Mouse (Mus musculus) bone marrow macrophage, adult 2 months (primary cell): ENCODE measurements around the gene Sgpp2. TPM values are rescaled to one million over a fixed set of nuclear protein-coding genes. Genes with fewer than 3 reads are reported as not detected.

Experiments
- H3K27ac ChIP-seq: 2 replicates; pipeline ENCODE4 v1.5.1; 2012; ENCODE audit warnings: low read depth, low read length; ENCODE audit not compliant: insufficient read depth
- H3K4me1 ChIP-seq: 2 replicates; pipeline ENCODE4 v1.6.1; 2012; ENCODE audit warnings: low read length; ENCODE audit not compliant: control insufficient read depth, insufficient read depth
- H3K4me3 ChIP-seq: 2 replicates; pipeline ENCODE4 v1.5.1; 2012; ENCODE audit warnings: mild to moderate bottlenecking, low read length, moderate library complexity; ENCODE audit not compliant: insufficient read depth
- CTCF ChIP-seq: IDR thresholded peaks from 2 replicates; pipeline ENCODE4 v1.5.1; 2012; ENCODE audit warnings: low read depth, mild to moderate bottlenecking, low read length, moderate library complexity
- POLR2A ChIP-seq: IDR thresholded peaks from 2 replicates; pipeline ENCODE4 v1.6.1; 2012; ENCODE audit warnings: mild to moderate bottlenecking, low read depth, low read length, borderline replicate concordance
- polyA plus RNA-seq: library from polyadenylated mRNA; stranded (reverse); fragments of >200 nt; gene quantifications from 2 replicates; pipeline ENCODE4 v1.2.4, GENCODE M21; 2012; ENCODE audit not compliant: missing spikeins, insufficient read depth, insufficient read length

The Sgpp2 gene
- polyA plus RNA-seq = not detected in 2 replicates

- Histone ChIP-seq H3K27ac (no peak within 1 kb of the TSS), H3K4me3 (no peak within 1 kb of the TSS), H3K4me1 (no peaks in the 10 kb centered on the region)
- TF ChIP-seq POLR2A = no peak
Measured at GRCm38 (mm10) chr1:78310021-78310752, at the start of gene Sgpp2. TSS of gene Sgpp2 (plus strand) at chr1:78310345.

- Histone ChIP-seq H3K4me1 (no peaks in the 10 kb centered on the region), H3K4me3 (no peak overlapping the region), H3K27ac (no peak overlapping the region)
- TF ChIP-seq CTCF = no peak
- TF ChIP-seq POLR2A = no peak
Measured at GRCm38 (mm10) chr1:78267519-78267918, 42.6 kb upstream of the Sgpp2 start.

- H3K4me3 ChIP-seq = no peak overlapping the region
- TF ChIP-seq CTCF = no peak
- TF ChIP-seq POLR2A = no peak
- H3K27ac ChIP-seq = no peak overlapping the region
- no peaks in the 10 kb centered on the region for H3K4me1 ChIP-seq
Measured at GRCm38 (mm10) chr1:78272915-78273314, 37.2 kb upstream of the Sgpp2 start.

- Histone ChIP-seq H3K27ac (no peak overlapping the region), H3K4me1 (no peaks in the 10 kb centered on the region), H3K4me3 (no peak overlapping the region)
- no peak for TF ChIP-seq CTCF
- TF ChIP-seq POLR2A = no peak
Measured at GRCm38 (mm10) chr1:78279128-78279527, 31.0 kb upstream of the Sgpp2 start.

GRCm38 (mm10) chr1:78292397-78292796 is 17.7 kb upstream of the Sgpp2 start:
- no peak for TF ChIP-seq CTCF
- TF ChIP-seq POLR2A = no peak
- H3K27ac ChIP-seq = no peak overlapping the region
- no peaks in the 10 kb centered on the region for H3K4me1 ChIP-seq
- H3K4me3 ChIP-seq = no peak overlapping the region

- Histone ChIP-seq H3K4me1 (no peaks in the 10 kb centered on the region), H3K27ac (no peak overlapping the region), H3K4me3 (no peak overlapping the region)
- TF ChIP-seq CTCF (no peak), POLR2A (no peak)
Measured at GRCm38 (mm10) chr1:78299670-78300225, 10.4 kb upstream of the Sgpp2 start.

- Histone ChIP-seq H3K4me3 (no peak overlapping the region), H3K4me1 (no peaks in the 10 kb centered on the region), H3K27ac (no peak overlapping the region)
- TF ChIP-seq POLR2A (no peak), CTCF (no peak)
Measured at GRCm38 (mm10) chr1:78308688-78309087, 1.5 kb upstream of the Sgpp2 start.

GRCm38 (mm10) chr1:78309280-78309679 is 865 bp upstream of the Sgpp2 start:
- Histone ChIP-seq H3K4me3 (no peak overlapping the region), H3K4me1 (no peaks in the 10 kb centered on the region), H3K27ac (no peak overlapping the region)
- TF ChIP-seq CTCF = no peak
- TF ChIP-seq POLR2A = no peak

- Histone ChIP-seq H3K27ac (no peak overlapping the region), H3K4me1 (no peaks in the 10 kb centered on the region), H3K4me3 (no peak overlapping the region)
- TF ChIP-seq CTCF (no peak), POLR2A (no peak)
Measured at GRCm38 (mm10) chr1:78310861-78311341, 756 bp downstream of the Sgpp2 start.

GRCm38 (mm10) chr1:78311482-78311881 is 1.3 kb downstream of the Sgpp2 start:
- no peak for TF ChIP-seq POLR2A
- TF ChIP-seq CTCF = no peak
- H3K4me3 ChIP-seq = no peak overlapping the region
- H3K27ac ChIP-seq = no peak overlapping the region
- no peaks in the 10 kb centered on the region for H3K4me1 ChIP-seq
